Mouse (Mus musculus) ES-Bruce4 (cell line): ENCODE measurements around the gene Zfp292.

Experiments
- CTCF ChIP-seq: IDR thresholded peaks from one replicate; pipeline ENCODE4 v1.8.1; 2011; ENCODE audit warnings: low read depth, low read length
- POLR2A ChIP-seq: IDR thresholded peaks from one replicate; pipeline ENCODE4 v1.8.1; 2011; ENCODE audit warnings: low read length; ENCODE audit not compliant: insufficient read depth

DNA sequence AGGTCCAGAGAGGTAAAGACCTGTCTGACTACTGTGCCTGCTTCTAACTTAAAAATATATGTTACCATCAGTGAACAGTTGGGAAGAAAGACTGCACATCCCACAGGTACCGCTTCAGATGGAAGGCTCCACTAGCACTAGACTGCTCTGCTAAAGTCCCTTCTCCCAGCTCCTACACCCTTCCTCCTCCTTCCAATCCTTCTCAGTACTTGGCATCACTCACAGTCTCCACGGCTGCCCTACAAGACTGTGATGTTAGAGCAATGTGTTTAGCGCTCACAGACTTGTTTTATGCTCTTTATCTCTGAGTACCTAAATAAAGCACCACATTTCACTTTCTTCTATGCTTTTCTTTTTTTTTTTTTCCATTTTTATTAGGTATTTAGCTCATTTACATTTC is 53.3 kb downstream of the Zfp292 start:
- TF ChIP-seq CTCF (no peak), POLR2A (no peak)
